In the genomic region with DNA sequence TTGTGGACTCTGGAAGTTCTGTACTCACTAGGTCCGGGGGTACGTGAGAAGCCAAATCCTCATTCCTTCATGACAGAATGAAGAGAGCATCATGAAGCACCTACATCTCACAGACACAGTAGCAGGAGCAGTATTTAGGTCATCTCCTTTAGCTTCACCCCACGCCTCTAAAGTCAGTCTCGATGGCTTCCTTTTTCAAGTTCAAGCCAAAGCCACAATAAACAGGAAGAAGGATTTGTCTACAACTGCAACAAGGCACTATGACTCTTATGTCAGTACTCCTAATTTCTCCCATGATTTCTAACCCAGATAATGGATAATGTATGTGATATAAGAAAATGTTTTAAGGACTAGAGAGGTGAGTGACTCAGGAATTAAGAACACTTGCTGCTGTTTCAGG, we compare ENCODE assay signal across 14 mouse cellular contexts. TPM values are rescaled to one million over a fixed set of nuclear protein-coding genes. Genes with fewer than 3 reads are reported as not detected.
DNase-seq lines count a peak whose midpoint lies in the region; ATAC-seq and TF ChIP-seq lines count a peak whose summit lies in the region.
"Not testable (repeated sequence)": the region's sequence is repeated elsewhere in the genome, so short reads cannot be mapped to it uniquely, and the experiment has no call there.
"Had no signal": no experiment of that assay in that cellular context is flagged by ENCODE, and none has a peak within 500 bp of the region (broad histone marks: within the 10 kb centered on the region; RNA-seq: fewer than 3 reads in every experiment).

No protein-coding gene starts in this region.

- not testable (repeated sequence) for TF ChIP-seq POLR2A in CH12.LX (IDR thresholded peaks at IDR 0.05; ENCODE audit: low read depth, low read length)

- peak; percentile 23; the same call in 1 of the 2 replicates for ATAC-seq in common myeloid progenitor, adult 5-6 weeks (replicated peaks; ENCODE audit: low read depth, poor library complexity, severe bottlenecking)
- ATAC-seq in hematopoietic stem cell, adult 5-6 weeks (replicated peaks in 1 of 2; ENCODE audit: insufficient read depth in 1 of 2, low FRiP score in 2 of 2, low TSS enrichment in 1 of 2, low read depth in 1 of 2, poor library complexity in 2 of 2, severe bottlenecking in 2 of 2), result peak; percentile 47; a peak in 2 of 4 replicates
- peak; percentile 44 for ATAC-seq in liver, postnatal 0 days
- ATAC-seq in megakaryocyte progenitor cell, adult 5-6 weeks (replicated peaks; ENCODE audit: poor library complexity), result peak; percentile 51
- ATAC-seq in neutrophil, adult 5-6 weeks (ENCODE audit: extremely low read depth, insufficient number of reproducible peaks, low FRiP score, poor library complexity, severe bottlenecking), result peak; percentile 47

- not testable (repeated sequence) for TF ChIP-seq CTCF in CH12.LX (conservative IDR thresholded peaks at IDR 0.05 in 1 of 2, IDR thresholded peaks at IDR 0.05 in 1 of 2; ENCODE audit: low read depth in 2 of 2, low read length in 2 of 2); liver, postnatal 0 days (IDR thresholded peaks at IDR 0.05; ENCODE audit: low read depth)

- not testable (repeated sequence) for H3K4me3 ChIP-seq in CH12.LX (replicated peaks in 1 of 3; ENCODE audit: low read depth in 2 of 3, low read length in 2 of 3, poor library complexity in 1 of 3); liver, postnatal 0 days (ENCODE audit: low read depth, low read length)

- H3K27me3 ChIP-seq in CH12.LX (replicated peaks); liver, postnatal 0 days (ENCODE audit: insufficient read depth, low read length): not testable (repeated sequence)

- DNase-seq in CH12.LX (ENCODE audit: extremely low read depth); liver, postnatal 0 days: not testable (repeated sequence)

- 93% methylated on average over 2 of the region's 4 CpGs for WGBS in liver, postnatal 0 days (ENCODE audit: insufficient replicate concordance)

- peak overlapping the region; percentile 71 for H3K4me2 ChIP-seq in CH12.LX (ENCODE audit: insufficient read depth, low read depth, poor library complexity, severe bottlenecking)
- not testable (repeated sequence) for H3K4me2 ChIP-seq in liver, postnatal 0 days (ENCODE audit: low read depth, low read length)

- in situ Hi-C loops in CH12.LX (cut with MboI; ENCODE audit: low pct_ligation_motif_present, low pct_unique_long_range_greater_than_20kb, low sequenced_read_pairs), result not testable (repeated sequence)

- dilution Hi-C loops in CH12.LX (cut with MboI; ENCODE audit: extremely low pct_ligation_motif_present, extremely low pct_unique_long_range_greater_than_20kb, low sequenced_read_pairs), result not testable (repeated sequence)

- not testable (repeated sequence) for TF ChIP-seq EP300 in CH12.LX (IDR thresholded peaks at IDR 0.05; ENCODE audit: low read length); liver, postnatal 0 days (IDR thresholded peaks at IDR 0.05; ENCODE audit: low read depth)

- H3K9ac ChIP-seq in CH12.LX (ENCODE audit: insufficient read depth, low read depth), result peak overlapping the region; percentile 84; the same call in 1 of the 2 replicates
- not testable (repeated sequence) for H3K9ac ChIP-seq in liver, postnatal 0 days (replicated peaks)

- peaks cover 13% of the 10 kb centered on the region for H3K79me2 ChIP-seq in CH12.LX (replicated peaks; ENCODE audit: control insufficient read depth, extremely low read depth, insufficient read depth, poor library complexity, severe bottlenecking)

- not testable (repeated sequence) for TF ChIP-seq RAD21 in CH12.LX (IDR thresholded peaks at IDR 0.05; ENCODE audit: low read depth, low read length)

- H3K4me1 ChIP-seq in CH12.LX (ENCODE audit: control insufficient read depth in 1 of 2, insufficient read depth in 2 of 2); liver, postnatal 0 days (ENCODE audit: insufficient read depth): not testable (repeated sequence)

- not testable (repeated sequence) for H3K9me3 ChIP-seq in CH12.LX (replicated peaks; ENCODE audit: low read length); liver, postnatal 0 days (ENCODE audit: low read length)

- H3K27ac ChIP-seq in CH12.LX (ENCODE audit: insufficient read depth, low read depth), result peak overlapping the region; percentile 93
- not testable (repeated sequence) for H3K27ac ChIP-seq in liver, postnatal 0 days (ENCODE audit: low read depth)

- not testable (repeated sequence) for H3K36me3 ChIP-seq in CH12.LX (replicated peaks in 1 of 2; ENCODE audit: control insufficient read depth in 1 of 2, insufficient read depth in 1 of 2, low read length in 1 of 2); liver, postnatal 0 days (replicated peaks; ENCODE audit: insufficient read depth, low read length)

RNA-seq across cellular contexts. Expression of a gene that starts 0.7 kb away (rescaled TPM):
- 102 and 193 TPM in 2 replicates for total RNA-seq in CH12.LX (2012; rRNA removed)
- total RNA-seq in CH12.LX (2014; rRNA removed), result 290 and 313 TPM in 2 replicates
- polyA plus RNA-seq in CH12.LX (2012; ENCODE audit: insufficient read length, low read depth), result 162 and 181 TPM in 2 replicates
- 0.41 TPM in 1 of 2 replicates, not detected in the other for total RNA-seq in common myeloid progenitor, adult 5-6 weeks (2017)
- total RNA-seq in hematopoietic stem cell, adult 5-6 weeks (2017), result not detected in 2 replicates
- polyA plus RNA-seq in liver, postnatal 0 days (2015; fragmentation: Nextera tagmentation; extraction: Ambion mirVana), result 1.1 and 1.9 TPM in 2 replicates
- 0.42 and 0.64 TPM in 2 replicates for total RNA-seq in megakaryocyte progenitor cell, adult 5-6 weeks (2015)
- not detected in 2 replicates for total RNA-seq in megakaryocyte progenitor cell, adult 5-6 weeks (2017)
- 4.9 and 10.6 TPM in 2 replicates for total RNA-seq in neutrophil, adult 5-6 weeks (2017)
- polyA plus RNA-seq: C2C12; embryonic facial prominence, embryonic 11.5 days; embryonic facial prominence, embryonic 13.5 days; erythroblast, embryonic 14.5 days; forebrain, embryonic 10.5 days; forebrain, embryonic 12.5 days; forebrain, embryonic 14.5 days; forebrain, embryonic 16.5 days had no signal
